Mouse (Mus musculus): ENCODE results near the gene Slc9a8.

GRCm38 (mm10) chr2:167487994-167488393 is 66.5 kb downstream of the Slc9a8 start:
- TF ChIP-seq SRF (IDR thresholded peaks at IDR 0.05; ENCODE audit: control insufficient read depth, insufficient read length, low read depth), result no peak
- no peak for TF ChIP-seq POLR2A (IDR thresholded peaks at IDR 0.05; ENCODE audit: insufficient read length, low read depth)
- TF ChIP-seq USF1 (IDR thresholded peaks at IDR 0.05; ENCODE audit: low read depth), result no peak
- TF ChIP-seq MYOG (IDR thresholded peaks at IDR 0.05; ENCODE audit: control insufficient read depth in 1 of 3, insufficient read depth in 1 of 3, insufficient read length in 2 of 3, low read depth in 2 of 3), result no peak
- TF ChIP-seq TCF12 (IDR thresholded peaks at IDR 0.05; ENCODE audit: insufficient read depth, poor library complexity, severe bottlenecking), result no peak
- TF ChIP-seq POLR2AphosphoS2 (IDR thresholded peaks at IDR 0.05; ENCODE audit: insufficient read length, low read depth), result no peak

All from myocyte (in vitro differentiated cells).